Mouse (Mus musculus) thymus, adult 2 months (tissue): Measurements from ENCODE around the gene Cwc25. TPM values are rescaled to one million over a fixed set of nuclear protein-coding genes. Genes with fewer than 3 reads are reported as not detected.

ENCODE experiments used
- DNase-seq: peaks from one replicate; pipeline ENCODE4 v3.0.0; 2021
- H3K27ac ChIP-seq: fragments of 200-500 bp; 2 replicates; pipeline ENCODE4 v1.5.1; 2012; ENCODE audit warnings: low read length, control low read depth; ENCODE audit not compliant: control insufficient read depth, insufficient read depth
- H3K27me3 ChIP-seq: fragments of 200-500 bp; 2 replicates; pipeline ENCODE4 v1.6.1; 2012; ENCODE audit warnings: mild to moderate bottlenecking, low read length, moderate library complexity, mixed read lengths; ENCODE audit not compliant: control insufficient read depth, insufficient read depth
- H3K36me3 ChIP-seq: fragments of 200-500 bp; 2 replicates; pipeline ENCODE4 v1.6.1; 2012; ENCODE audit warnings: mild to moderate bottlenecking, low read length, moderate library complexity; ENCODE audit not compliant: control insufficient read depth, insufficient read depth
- H3K4me1 ChIP-seq: fragments of 200-500 bp; replicated peaks from 2 replicates; pipeline ENCODE4 v1.6.1; 2012; ENCODE audit warnings: low read length; ENCODE audit not compliant: control insufficient read depth, insufficient read depth
- H3K4me3 ChIP-seq: fragments of 200-500 bp; 2 replicates; pipeline ENCODE4 v1.5.1; 2012; ENCODE audit warnings: mild to moderate bottlenecking, low read length, control low read depth, moderate library complexity; ENCODE audit not compliant: control insufficient read depth, insufficient read depth
- CTCF ChIP-seq: fragments of 200-500 bp; IDR thresholded peaks from 2 replicates; pipeline ENCODE4 v1.5.1; 2012; ENCODE audit warnings: mild to moderate bottlenecking, control low read depth, low read length, moderate library complexity, borderline replicate concordance; ENCODE audit not compliant: control insufficient read depth, poor library complexity, insufficient read depth; ENCODE audit errors: extremely low read depth
- POLR2A ChIP-seq: fragments of 200-500 bp; IDR thresholded peaks from 2 replicates; pipeline ENCODE4 v1.6.1; 2012; ENCODE audit warnings: mild to moderate bottlenecking, low read length, control low read depth, moderate library complexity; ENCODE audit not compliant: control insufficient read depth, poor library complexity, insufficient read depth; ENCODE audit errors: extremely low read depth
- WGBS: fragments of 180-500 bp; shearing (Covaris S2); methylation state at CpG from one replicate; pipeline ENCODE4 v1.1.7; 2018; 5-methylcytosine and 5-hydroxymethylcytosine counted together
- polyA plus RNA-seq: library from polyadenylated mRNA; depleted of rRNA; stranded (reverse); fragments of >200 nt; gene quantifications from 2 replicates; pipeline ENCODE4 v1.2.3, GENCODE M21; 2012; rRNA removed

Cwc25 gene
- polyA plus RNA-seq, 1 experiment: 14.9 TPM

- peaks cover 14% of the 10 kb centered on the region; the same call in 1 of the 2 replicates for H3K27me3 ChIP-seq
- TF ChIP-seq POLR2A: no peak
- no peak for TF ChIP-seq CTCF
- no peak for DNase-seq
- no peak overlapping the region for H3K27ac ChIP-seq
- no peak overlapping the region for H3K4me3 ChIP-seq
- WGBS: 73% methylated on average over 14 of the region's 14 CpGs
- no peaks in the 10 kb centered on the region for H3K36me3 ChIP-seq
- peaks cover 21% of the 10 kb centered on the region for H3K4me1 ChIP-seq
Observed at GRCm38 (mm10) chr11:97697891-97698529, 68.3 kb downstream of the Cwc25 start.

- Histone ChIP-seq H3K27ac (no peak overlapping the region), H3K36me3 (no peaks in the 10 kb centered on the region), H3K4me1 (peaks cover 21% of the 10 kb centered on the region), H3K27me3 (peaks cover 14% of the 10 kb centered on the region; the same call in 1 of the 2 replicates), H3K4me3 (no peak overlapping the region)
- TF ChIP-seq POLR2A: no peak
- TF ChIP-seq CTCF: no peak
- 91% methylated on average over 11 of the region's 11 CpGs for WGBS
- no peak for DNase-seq
Observed at GRCm38 (mm10) chr11:97697199-97697890, 69.0 kb downstream of the Cwc25 start.

DNA sequence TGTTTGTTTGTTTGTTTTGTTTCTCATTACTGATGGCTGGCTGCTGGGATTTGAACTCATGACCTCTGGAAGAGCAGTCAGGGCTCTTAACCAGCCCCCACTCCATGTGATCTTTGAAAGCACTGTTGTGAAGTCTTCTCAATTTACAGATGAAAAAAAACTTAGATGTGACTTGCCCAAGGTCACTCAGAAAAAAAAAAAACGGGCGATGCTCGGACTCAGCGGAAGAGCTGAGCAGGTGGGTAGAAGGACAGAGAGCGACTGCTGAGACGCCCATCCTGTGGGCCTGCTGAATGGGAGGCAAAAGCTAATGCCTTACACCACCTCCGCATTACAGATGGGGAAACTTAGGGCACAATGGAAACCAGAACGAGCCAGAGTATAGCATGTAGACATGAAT lies 69.7 kb downstream of the Cwc25 start:
- no peaks in the 10 kb centered on the region for H3K36me3 ChIP-seq
- DNase-seq: no peak
- H3K27ac ChIP-seq: no peak overlapping the region
- H3K4me1 ChIP-seq: peaks cover 21% of the 10 kb centered on the region
- no peak overlapping the region for H3K4me3 ChIP-seq
- 95% methylated on average over 8 of the region's 8 CpGs for WGBS
- no peak for TF ChIP-seq CTCF
- no peak for TF ChIP-seq POLR2A
- peaks cover 14% of the 10 kb centered on the region; the same call in 1 of the 2 replicates for H3K27me3 ChIP-seq

GRCm38 (mm10) chr11:97695712-97696401 lies 70.5 kb downstream of the Cwc25 start:
- no peak for DNase-seq
- peaks cover 13% of the 10 kb centered on the region; the same call in 1 of the 2 replicates for H3K27me3 ChIP-seq
- H3K4me3 ChIP-seq: no peak overlapping the region
- H3K27ac ChIP-seq: no peak overlapping the region
- TF ChIP-seq CTCF: no peak
- no peak for TF ChIP-seq POLR2A
- 86% methylated on average over 9 of the region's 9 CpGs for WGBS
- H3K36me3 ChIP-seq: no peaks in the 10 kb centered on the region
- H3K4me1 ChIP-seq: peaks cover 20% of the 10 kb centered on the region

Other genes with a start within 250 kb of the Cwc25 start
- 0.32 and 0.55 TPM in 2 replicates for gene Srcin1, start 190.4 kb downstream of the Cwc25 start, polyA plus RNA-seq
- 5.6 and 8.4 TPM in 2 replicates for gene Epop, start 136.9 kb downstream of the Cwc25 start, polyA plus RNA-seq
- 89.5 and 99.1 TPM in 2 replicates for gene Mllt6, start 103.1 kb downstream of the Cwc25 start, polyA plus RNA-seq
- 24.9 and 25.3 TPM in 2 replicates for gene Cisd3, start 80.7 kb downstream of the Cwc25 start, polyA plus RNA-seq
- gene Pcgf2, start 66.1 kb downstream of the Cwc25 start, polyA plus RNA-seq: 22.6 and 28.2 TPM in 2 replicates
- gene Psmb3, start 63.2 kb downstream of the Cwc25 start, polyA plus RNA-seq: 421 and 477 TPM in 2 replicates
- gene Pip4k2b, start 21.9 kb downstream of the Cwc25 start, polyA plus RNA-seq: 28.2 and 34.8 TPM in 2 replicates
- gene 1700001P01Rik, start 9.4 kb upstream of the Cwc25 start, polyA plus RNA-seq: 0.38 and 0.50 TPM in 2 replicates
- gene Rpl23, start 15.9 kb upstream of the Cwc25 start, polyA plus RNA-seq: 140 and 154 TPM in 2 replicates
- 167 and 178 TPM in 2 replicates for gene Lasp1, start 32.4 kb upstream of the Cwc25 start, polyA plus RNA-seq
- gene B230217C12Rik, start 74.2 kb upstream of the Cwc25 start, polyA plus RNA-seq: 4.7 and 6.2 TPM in 2 replicates
- gene Fbxo47, start 117.6 kb upstream of the Cwc25 start, polyA plus RNA-seq: 0.19 and 0.28 TPM in 2 replicates
- gene Plxdc1, start 219.9 kb upstream of the Cwc25 start, polyA plus RNA-seq: 77.5 and 94.1 TPM in 2 replicates
- 181 and 217 TPM in 2 replicates for gene Arl5c, start 229.6 kb upstream of the Cwc25 start, polyA plus RNA-seq